Comparison of ENCODE assay signal across 27 mouse cellular contexts in the genomic region with DNA sequence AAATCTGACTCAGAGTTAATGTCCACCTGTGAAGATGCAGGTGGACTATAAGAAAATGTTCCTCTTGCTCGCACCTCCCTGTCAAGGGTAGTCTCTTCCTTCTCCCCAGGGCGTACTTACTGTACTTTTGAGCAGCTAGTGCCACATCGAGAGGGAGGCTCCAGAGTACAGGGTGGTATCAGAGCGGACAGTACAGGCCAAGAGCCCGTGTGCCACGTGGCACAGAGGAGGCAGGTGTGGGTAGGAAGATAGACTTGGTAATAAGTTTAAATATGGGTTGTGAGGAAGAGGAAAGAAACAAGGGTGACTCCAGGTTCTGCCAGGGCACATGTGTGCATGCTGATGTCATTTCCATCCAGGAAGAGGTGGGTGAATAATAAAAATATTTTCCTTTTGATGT. TPM values are rescaled to one million over a fixed set of nuclear protein-coding genes. Genes with fewer than 3 reads are reported as not detected.
"Had no signal": no experiment of that assay in that cellular context is flagged by ENCODE, and none has a peak within 500 bp of the region (broad histone marks: within the 10 kb centered on the region; RNA-seq: fewer than 3 reads in every experiment).

No protein-coding gene starts in this region.

- H3K4me1 ChIP-seq: heart, embryonic 13.5 days; heart, embryonic 15.5 days; hindbrain, embryonic 10.5 days; hindbrain, embryonic 12.5 days; limb, embryonic 13.5 days; limb, embryonic 15.5 days; liver, embryonic 12.5 days had no signal

- H3K27ac ChIP-seq: gastrocnemius, adult 2 months; heart, adult 2 months; heart, embryonic 13.5 days; heart, embryonic 15.5 days; hindbrain, embryonic 10.5 days; hindbrain, embryonic 12.5 days; hindbrain, embryonic 14.5 days; kidney, embryonic 15.5 days; kidney, postnatal 0 days; limb, embryonic 13.5 days; limb, embryonic 15.5 days; liver, embryonic 12.5 days; liver, embryonic 14.5 days had no signal

- DNase-seq: gastrocnemius, adult 2 months; gastrocnemius, postnatal 10 days; gastrocnemius, postnatal 25 days; heart, adult 2 months; heart, postnatal 14 days; heart, postnatal 4 days; kidney, adult 11 months; kidney, adult 2 months; kidney, adult 9 months; kidney, postnatal 14 days; kidney, postnatal 36 days; layer of hippocampus, adult 9-11 months; layer of hippocampus, postnatal 36 days; left cerebral cortex, postnatal 4 days had no signal

- H3K4me3 ChIP-seq: gastrocnemius, adult 2 months; heart, adult 2 months; heart, embryonic 13.5 days; heart, embryonic 15.5 days; hindbrain, embryonic 10.5 days; hindbrain, embryonic 12.5 days; kidney, embryonic 15.5 days; limb, embryonic 13.5 days; limb, embryonic 15.5 days; liver, embryonic 12.5 days had no signal

RNA-seq across cellular contexts. Expression of a gene that starts 51.8 kb away (rescaled TPM):
- total RNA-seq: gastrocnemius, adult 2 months; gastrocnemius, postnatal 10 days; granulocyte monocyte progenitor cell, adult 5-6 weeks; heart, adult 2 months; heart, postnatal 4 days; liver, adult 2 months had no signal
- polyA plus RNA-seq: liver, adult 2 months had no signal
